Mouse (Mus musculus): ENCODE data around the gene Chst14. TPM values are rescaled to one million over a fixed set of nuclear protein-coding genes. Genes with fewer than 3 reads are reported as not detected.
A peak's percentile ranks its signal among the peaks of the same experiment; 100 is the strongest.

Chst14 gene
- polyA plus RNA-seq, 1 experiment = 44.8 TPM

DNA sequence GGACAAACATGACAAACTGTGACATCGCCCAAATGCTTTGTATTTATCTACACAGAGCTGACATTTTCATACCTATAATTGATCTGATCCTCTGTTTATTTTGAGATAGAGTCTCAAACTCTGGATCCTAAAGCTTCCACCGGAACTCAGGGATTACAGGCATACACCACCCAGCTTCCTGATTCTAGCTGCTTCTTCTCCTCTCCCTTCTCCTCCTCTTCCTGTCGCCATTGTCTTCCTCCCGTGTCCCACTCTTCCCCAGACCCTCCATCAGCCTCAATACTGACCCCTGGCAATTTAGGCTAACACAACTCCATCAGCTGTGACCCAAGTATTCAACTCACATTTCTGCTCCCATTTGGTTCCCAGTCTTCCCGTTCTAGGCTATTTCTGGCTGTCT is 50.6 kb downstream of the Chst14 start:
- H3K27ac ChIP-seq (ENCODE audit: insufficient read depth, low read length) = no peak overlapping the region
- 0 out of 2 replicates have a peak overlapping the region, but pooled peaks have one; percentile 12 for H3K4me3 ChIP-seq (ENCODE audit: insufficient read depth, low read length)
- H3K4me1 ChIP-seq (ENCODE audit: control insufficient read depth, insufficient read depth, low read length) = 0 out of 2 replicates have a peak, but pooled peaks cover 9% of the 10 kb centered on the region
- TF ChIP-seq POLR2A (IDR thresholded peaks at IDR 0.05; ENCODE audit: low read depth, low read length) = no peak
- no peak for TF ChIP-seq CTCF (IDR thresholded peaks at IDR 0.05; ENCODE audit: borderline replicate concordance, insufficient read depth, low read length)

DNA sequence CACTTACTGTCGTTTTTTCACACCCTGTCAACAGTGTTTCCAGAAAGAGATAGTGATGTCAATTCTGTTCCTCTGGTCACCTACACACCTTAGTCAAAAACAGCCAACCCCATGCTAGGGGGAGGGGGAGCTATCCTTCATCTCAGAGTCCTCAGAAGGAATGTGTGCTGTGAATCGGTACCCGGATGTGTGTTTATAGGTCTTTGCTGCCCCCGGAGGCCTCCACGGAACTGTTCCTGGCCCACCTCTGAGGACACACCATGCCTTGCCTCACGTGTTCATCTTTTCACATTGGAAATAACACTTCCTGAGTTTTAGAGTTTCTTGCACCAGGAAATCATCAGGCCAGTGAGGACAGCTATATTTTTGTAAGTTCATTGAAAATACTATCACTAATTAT is 51.8 kb downstream of the Chst14 start:
- H3K4me3 ChIP-seq (ENCODE audit: insufficient read depth, low read length) = no peak overlapping the region
- H3K4me1 ChIP-seq (ENCODE audit: control insufficient read depth, insufficient read depth, low read length) = 0 out of 2 replicates have a peak, but pooled peaks cover 9% of the 10 kb centered on the region
- no peak overlapping the region for H3K27ac ChIP-seq (ENCODE audit: insufficient read depth, low read length)
- 0 out of 2 replicates have a peak, but pooled peaks have one; percentile 3 for TF ChIP-seq CTCF (IDR thresholded peaks at IDR 0.05; ENCODE audit: borderline replicate concordance, insufficient read depth, low read length)
- TF ChIP-seq POLR2A (IDR thresholded peaks at IDR 0.05; ENCODE audit: low read depth, low read length) = no peak

Other genes starting within 250 kb of the Chst14 start
- gene Ankrd63, start 222.5 kb upstream of the Chst14 start, polyA plus RNA-seq (2011; ENCODE audit: insufficient read length, low read depth, missing spikeins) = not detected in 2 replicates
- 0.49 TPM in 1 of 2 replicates, not detected in the other for gene Plcb2, start 198.1 kb upstream of the Chst14 start, polyA plus RNA-seq (2011; ENCODE audit: insufficient read length, low read depth, missing spikeins)
- 17.3 and 19.0 TPM in 2 replicates for gene Inafm2, start 180.7 kb upstream of the Chst14 start, polyA plus RNA-seq (2011; ENCODE audit: insufficient read length, low read depth, missing spikeins)
- gene Ccdc9b, start 163.8 kb upstream of the Chst14 start, polyA plus RNA-seq (2011; ENCODE audit: insufficient read length, low read depth, missing spikeins) = 17.9 and 27.9 TPM in 2 replicates
- not detected in 2 replicates for gene Phgr1, start 153.7 kb upstream of the Chst14 start, polyA plus RNA-seq (2011; ENCODE audit: insufficient read length, low read depth, missing spikeins)
- 0.07 and 0.11 TPM in 2 replicates for gene Disp2, start 146.8 kb upstream of the Chst14 start, polyA plus RNA-seq (2011; ENCODE audit: insufficient read length, low read depth, missing spikeins)
- gene Knstrn, start 112.5 kb upstream of the Chst14 start, polyA plus RNA-seq (2011; ENCODE audit: insufficient read length, low read depth, missing spikeins) = 38.4 and 59.0 TPM in 2 replicates
- gene Ivd, start 64.5 kb upstream of the Chst14 start, polyA plus RNA-seq (2011; ENCODE audit: insufficient read length, low read depth, missing spikeins) = 41.4 and 42.2 TPM in 2 replicates
- 12.9 and 15.3 TPM in 2 replicates for gene Bahd1, start 26.1 kb upstream of the Chst14 start, polyA plus RNA-seq (2011; ENCODE audit: insufficient read length, low read depth, missing spikeins)
- gene Ccdc32, start 102.9 kb downstream of the Chst14 start, polyA plus RNA-seq (2011; ENCODE audit: insufficient read length, low read depth, missing spikeins) = 12.1 and 12.7 TPM in 2 replicates
- 3.9 and 4.2 TPM in 2 replicates for gene Rpusd2, start 108.3 kb downstream of the Chst14 start, polyA plus RNA-seq (2011; ENCODE audit: insufficient read length, low read depth, missing spikeins)
- 26.6 and 33.0 TPM in 2 replicates for gene Knl1, start 120.6 kb downstream of the Chst14 start, polyA plus RNA-seq (2011; ENCODE audit: insufficient read length, low read depth, missing spikeins)
- 21.6 and 31.6 TPM in 2 replicates for gene Rad51, start 186.3 kb downstream of the Chst14 start, polyA plus RNA-seq (2011; ENCODE audit: insufficient read length, low read depth, missing spikeins)
- gene Rmdn3, start 230.5 kb downstream of the Chst14 start, polyA plus RNA-seq (2011; ENCODE audit: insufficient read length, low read depth, missing spikeins) = 15.8 and 18.9 TPM in 2 replicates
- gene Gchfr, start 241.3 kb downstream of the Chst14 start, polyA plus RNA-seq (2011; ENCODE audit: insufficient read length, low read depth, missing spikeins) = 1.9 and 3.7 TPM in 2 replicates
- 0.32 TPM in 1 of 2 replicates, not detected in the other for gene Gm14137, start 248.0 kb downstream of the Chst14 start, polyA plus RNA-seq (2011; ENCODE audit: insufficient read length, low read depth, missing spikeins)

Data from embryonic fibroblast, embryonic 13.5 days (primary cell).